Mouse (Mus musculus) macrophage (primary cell): ENCODE data around the gene Draxin. TPM values are rescaled to one million over a fixed set of nuclear protein-coding genes. Genes with fewer than 3 reads are reported as not detected.
A peak's percentile ranks its signal among the peaks of the same experiment; 100 is the strongest.

Source experiments
- H3K27ac ChIP-seq: fragments of 350-480 bp; formaldehyde crosslinking; 2 replicates; pipeline ENCODE4 v1.9.0; 2021
- H3K36me3 ChIP-seq: fragments of 350-480 bp; formaldehyde crosslinking; 2 replicates; pipeline ENCODE4 v1.9.0; 2021; ENCODE audit errors: inconsistent target
- H3K4me3 ChIP-seq: fragments of 350-480 bp; formaldehyde crosslinking; 2 replicates; pipeline ENCODE4 v1.9.0; 2021; ENCODE audit errors: inconsistent target
- H3K79me2 ChIP-seq: fragments of 350-480 bp; formaldehyde crosslinking; 2 replicates; pipeline ENCODE4 v1.9.0; 2021; ENCODE audit errors: inconsistent target
- WGBS: methylation state at CpG from one replicate; pipeline ENCODE4 v1.1.7; 2026; ENCODE audit warnings: inconsistent platforms; ENCODE audit not compliant: missing documents; 5-methylcytosine and 5-hydroxymethylcytosine counted together
- polyA plus RNA-seq: library from polyadenylated mRNA; stranded (reverse); fragments of 250-400 nt; gene quantifications from 3 replicates; pipeline ENCODE4 v1.2.4, GENCODE M21; 2018; ENCODE audit warnings: inconsistent platforms

Draxin gene
- polyA plus RNA-seq, 1 experiment from 2014 or later, result not detected

GRCm38 (mm10) chr4:148160436-148161390 lies 30.2 kb upstream of the Draxin start, which contains the start of the genes Fbxo44 and Fbxo2:
TSS of gene Fbxo44 (minus strand) at chr4:148160482.
TSS of gene Fbxo2 (plus strand) at chr4:148160621.
- no peaks in the 10 kb centered on the region for H3K36me3 ChIP-seq
- no peaks in the 10 kb centered on the region for H3K79me2 ChIP-seq
- WGBS, result 3% methylated on average over 32 of the region's 43 CpGs
- H3K27ac ChIP-seq, result no peak within 1 kb of the TSS
- peak within 1 kb of the TSS; percentile 37 for H3K4me3 ChIP-seq

GRCm38 (mm10) chr4:148159544-148160435 lies 29.3 kb upstream of the Draxin start:
- WGBS, result 2% methylated on average over 49 of the region's 55 CpGs
- no peak overlapping the region for H3K27ac ChIP-seq
- H3K4me3 ChIP-seq, result peak overlapping the region; percentile 37

GRCm38 (mm10) chr4:148158436-148159348 lies 28.2 kb upstream of the Draxin start:
- no peaks in the 10 kb centered on the region for H3K79me2 ChIP-seq
- 74% methylated on average over 24 of the region's 27 CpGs for WGBS
- peak overlapping the region; percentile 37; the same call in 1 of the 2 replicates for H3K4me3 ChIP-seq
- no peaks in the 10 kb centered on the region for H3K36me3 ChIP-seq
- no peak overlapping the region for H3K27ac ChIP-seq

More at GRCm38 (mm10) chr4:148159544-148160435, 29.3 kb upstream of the Draxin start:
- Histone ChIP-seq H3K79me2 (no peaks in the 10 kb centered on the region), H3K36me3 (no peaks in the 10 kb centered on the region)

- Histone ChIP-seq H3K4me3 (no peak overlapping the region), H3K36me3 (no peaks in the 10 kb centered on the region), H3K27ac (no peak overlapping the region), H3K79me2 (peaks cover 6% of the 10 kb centered on the region; the same call in 1 of the 2 replicates)
- 70% methylated on average over 3 of the region's 3 CpGs for WGBS
Measured at GRCm38 (mm10) chr4:148154982-148155381, 24.5 kb upstream of the Draxin start.

- Histone ChIP-seq H3K36me3 (peaks cover 6% of the 10 kb centered on the region; the same call in 1 of the 2 replicates), H3K79me2 (peaks cover 6% of the 10 kb centered on the region; the same call in 1 of the 2 replicates), H3K27ac (no peak overlapping the region), H3K4me3 (no peak overlapping the region)
- 93% methylated on average over 4 of the region's 4 CpGs for WGBS
Measured at GRCm38 (mm10) chr4:148154006-148154405, 23.5 kb upstream of the Draxin start.

GRCm38 (mm10) chr4:148152547-148152946 lies 22.0 kb upstream of the Draxin start:
- Histone ChIP-seq H3K27ac (no peak overlapping the region), H3K4me3 (no peak overlapping the region), H3K36me3 (peaks cover 19% of the 10 kb centered on the region), H3K79me2 (peaks cover 6% of the 10 kb centered on the region; the same call in 1 of the 2 replicates)
- WGBS, result 93% methylated on average over 5 of the region's 5 CpGs

GRCm38 (mm10) chr4:148151267-148152168 lies 21.0 kb upstream of the Draxin start, which contains the start of gene Fbxo6:
TSS of gene Fbxo6 (minus strand) at chr4:148152140.
- Histone ChIP-seq H3K27ac (peak within 1 kb of the TSS; percentile 75), H3K79me2 (peaks cover 6% of the 10 kb centered on the region; the same call in 1 of the 2 replicates), H3K36me3 (peaks cover 29% of the 10 kb centered on the region), H3K4me3 (peak within 1 kb of the TSS; percentile 69)
- WGBS, result under 1% methylated on average over 55 of the region's 67 CpGs

GRCm38 (mm10) chr4:148150953-148151266 lies 20.4 kb upstream of the Draxin start:
- 32% methylated on average over 3 of the region's 3 CpGs for WGBS
- H3K36me3 ChIP-seq, result peaks cover 35% of the 10 kb centered on the region
- peak overlapping the region; percentile 75 for H3K27ac ChIP-seq
- peaks cover 6% of the 10 kb centered on the region; the same call in 1 of the 2 replicates for H3K79me2 ChIP-seq
- peak overlapping the region; percentile 69 for H3K4me3 ChIP-seq

GRCm38 (mm10) chr4:148150242-148150641 lies 19.7 kb upstream of the Draxin start:
- H3K27ac ChIP-seq, result no peak overlapping the region
- peaks cover 42% of the 10 kb centered on the region for H3K36me3 ChIP-seq
- no peak overlapping the region for H3K4me3 ChIP-seq
- WGBS, result 91% methylated on average over 7 of the region's 7 CpGs
- peaks cover 6% of the 10 kb centered on the region; the same call in 1 of the 2 replicates for H3K79me2 ChIP-seq

- Histone ChIP-seq H3K79me2 (peaks cover 6% of the 10 kb centered on the region; the same call in 1 of the 2 replicates), H3K4me3 (no peak overlapping the region), H3K36me3 (peaks cover 49% of the 10 kb centered on the region), H3K27ac (no peak overlapping the region)
- WGBS, result 93% methylated on average over 12 of the region's 12 CpGs
Measured at GRCm38 (mm10) chr4:148149540-148149939, 19.0 kb upstream of the Draxin start.

- peaks cover 6% of the 10 kb centered on the region; the same call in 1 of the 2 replicates for H3K79me2 ChIP-seq
- H3K4me3 ChIP-seq, result no peak overlapping the region
- H3K27ac ChIP-seq, result no peak overlapping the region
- H3K36me3 ChIP-seq, result peaks cover 49% of the 10 kb centered on the region
- 48% methylated on average over 2 of the region's 2 CpGs for WGBS
Measured at GRCm38 (mm10) chr4:148147714-148148113, 17.2 kb upstream of the Draxin start.

GRCm38 (mm10) chr4:148143721-148144120 lies 13.2 kb upstream of the Draxin start:
- Histone ChIP-seq H3K4me3 (no peak overlapping the region), H3K27ac (no peak overlapping the region), H3K36me3 (peaks cover 40% of the 10 kb centered on the region), H3K79me2 (no peaks in the 10 kb centered on the region)
- 96% methylated on average over 5 of the region's 5 CpGs for WGBS
